Mouse (Mus musculus) kidney, adult 2 months (tissue): ENCODE measurements around the gene Gm11084. TPM values are rescaled to one million over a fixed set of nuclear protein-coding genes. Genes with fewer than 3 reads are reported as not detected.
"Not testable (repeated sequence)": the region's sequence is repeated elsewhere in the genome, so short reads cannot be mapped to it uniquely, and the experiment has no call there.

Source experiments
- DNase-seq: peaks from one replicate; pipeline ENCODE4 v3.0.0; 2021
- H3K27ac ChIP-seq: fragments of 200-500 bp; 2 replicates; pipeline ENCODE4 v1.5.1; 2012; ENCODE audit warnings: low read depth, low read length, control low read depth, inconsistent platforms; ENCODE audit not compliant: insufficient read depth
- H3K27me3 ChIP-seq: fragments of 200-500 bp; replicated peaks from 2 replicates; pipeline ENCODE4 v1.6.1; 2012; ENCODE audit warnings: mild to moderate bottlenecking, moderate library complexity, low read length, inconsistent platforms; ENCODE audit not compliant: control insufficient read depth, insufficient read depth
- H3K36me3 ChIP-seq: fragments of 200-500 bp; 2 replicates; pipeline ENCODE4 v1.6.1; 2012; ENCODE audit warnings: mild to moderate bottlenecking, moderate library complexity, low read length, inconsistent platforms; ENCODE audit not compliant: control insufficient read depth, insufficient read depth
- H3K4me1 ChIP-seq: fragments of 200-500 bp; 2 replicates; pipeline ENCODE4 v1.6.1; 2011; ENCODE audit warnings: low read length; ENCODE audit not compliant: control insufficient read depth, insufficient read depth
- H3K4me3 ChIP-seq: fragments of 200-500 bp; 2 replicates; pipeline ENCODE4 v1.5.1; 2011; ENCODE audit warnings: mild to moderate bottlenecking, low read depth, low read length, control low read depth; ENCODE audit not compliant: insufficient read depth
- CTCF ChIP-seq: fragments of 200-500 bp; conservative IDR thresholded peaks from 2 replicates; pipeline ENCODE4 v1.5.1; 2011; ENCODE audit warnings: low read depth, mild to moderate bottlenecking, control low read depth, low read length, moderate library complexity, mixed read lengths; ENCODE audit not compliant: insufficient read depth, insufficient read length
- POLR2A ChIP-seq: fragments of 200-500 bp; IDR thresholded peaks from one replicate; pipeline ENCODE4 v1.6.1; 2011; ENCODE audit warnings: low read depth, low read length, control low read depth
- WGBS: fragments of 180-500 bp; shearing (Covaris S2); methylation state at CpG from one replicate; pipeline ENCODE4 v1.1.7; 2018; 5-methylcytosine and 5-hydroxymethylcytosine counted together
- polyA plus RNA-seq: library from polyadenylated mRNA; depleted of rRNA; stranded (reverse); fragments of >200 nt; gene quantifications from 2 replicates; pipeline ENCODE4 v1.2.3, GENCODE M21; 2012

The Gm11084 gene
- polyA plus RNA-seq, 1 experiment: not detected

- DNase-seq: peak; percentile 44
- no peak for TF ChIP-seq POLR2A
- H3K27me3 ChIP-seq: no peaks in the 10 kb centered on the region
- H3K36me3 ChIP-seq: no peaks in the 10 kb centered on the region
- no peaks in the 10 kb centered on the region for H3K4me1 ChIP-seq
- H3K27ac ChIP-seq: no peak overlapping the region
- 63% methylated on average over 9 of the region's 9 CpGs for WGBS
- no peak overlapping the region for H3K4me3 ChIP-seq
Measured at GRCm38 (mm10) chr2:73019371-73020146, 33.0 kb upstream of the Gm11084 start.

GRCm38 (mm10) chr2:73014063-73014462 lies 27.5 kb upstream of the Gm11084 start:
- not testable (repeated sequence) for H3K4me3 ChIP-seq, DNase-seq, H3K4me1 ChIP-seq, H3K27me3 ChIP-seq, H3K36me3 ChIP-seq, H3K27ac ChIP-seq
- WGBS: 77% methylated on average over 9 of the region's 9 CpGs

GRCm38 (mm10) chr2:73012636-73013035 lies 26.1 kb upstream of the Gm11084 start:
- no peaks in the 10 kb centered on the region for H3K4me1 ChIP-seq
- TF ChIP-seq CTCF (no peak), POLR2A (no peak)
- no peaks in the 10 kb centered on the region for H3K27me3 ChIP-seq
- no peak overlapping the region for H3K4me3 ChIP-seq
- DNase-seq: no peak
- 82% methylated on average over 20 of the region's 20 CpGs for WGBS
- H3K36me3 ChIP-seq: no peaks in the 10 kb centered on the region
- H3K27ac ChIP-seq: no peak overlapping the region

- no peak for DNase-seq
- TF ChIP-seq POLR2A: no peak
- no peak for TF ChIP-seq CTCF
- Histone ChIP-seq H3K27me3 (no peaks in the 10 kb centered on the region), H3K27ac (no peak overlapping the region), H3K4me1 (no peaks in the 10 kb centered on the region), H3K36me3 (no peaks in the 10 kb centered on the region), H3K4me3 (no peak overlapping the region)
- WGBS: 91% methylated on average over 9 of the region's 9 CpGs
Measured at GRCm38 (mm10) chr2:73007472-73007871, 21.0 kb upstream of the Gm11084 start.

- no peak for TF ChIP-seq POLR2A
- no peaks in the 10 kb centered on the region for H3K36me3 ChIP-seq
- no peak for DNase-seq
- no peaks in the 10 kb centered on the region for H3K27me3 ChIP-seq
- 62% methylated on average over 3 of the region's 3 CpGs for WGBS
- no peak overlapping the region for H3K27ac ChIP-seq
- no peaks in the 10 kb centered on the region for H3K4me1 ChIP-seq
- H3K4me3 ChIP-seq: no peak overlapping the region
Measured at GRCm38 (mm10) chr2:73005611-73006515, 19.3 kb upstream of the Gm11084 start.

- H3K4me1 ChIP-seq: no peaks in the 10 kb centered on the region
- DNase-seq: peak; percentile 76
- 32% methylated on average over 24 of the region's 24 CpGs for WGBS
- H3K27me3 ChIP-seq: no peaks in the 10 kb centered on the region
- H3K36me3 ChIP-seq: no peaks in the 10 kb centered on the region
- TF ChIP-seq CTCF (no peak), POLR2A (no peak)
- peak overlapping the region; percentile 66 for H3K27ac ChIP-seq
- H3K4me3 ChIP-seq: peak overlapping the region; percentile 49
Measured at GRCm38 (mm10) chr2:73003751-73004717, 17.5 kb upstream of the Gm11084 start.
